Mouse (Mus musculus) lung, embryonic 14.5 days (tissue): ENCODE results near the gene Kyat3. TPM values are rescaled to one million over a fixed set of nuclear protein-coding genes. Genes with fewer than 3 reads are reported as not detected.
A peak's percentile ranks its signal among the peaks of the same experiment; 100 is the strongest.

Experiments
- ATAC-seq: fragments of 200-750 bp; cut with Nextera tagmentation; 2 replicates; pipeline ENCODE4 v1.8.0; 2017; ENCODE audit warnings: mild to moderate bottlenecking, moderate TSS enrichment, moderate library complexity; ENCODE audit not compliant: insufficient read depth
- DNase-seq: peaks from one replicate; pipeline ENCODE4 v3.0.0-alpha.2; 2015
- H3K27ac ChIP-seq: fragments of 300-500 bp; sonication (generic); 2 replicates; pipeline ENCODE4 v1.5.1; 2014; ENCODE audit warnings: low read depth, mild to moderate bottlenecking, moderate library complexity
- H3K27me3 ChIP-seq: fragments of 300-500 bp; sonication (generic); 2 replicates; pipeline ENCODE4 v1.6.1; 2014; ENCODE audit warnings: low read length, control low read depth; ENCODE audit not compliant: insufficient read depth
- H3K36me3 ChIP-seq: fragments of 300-500 bp; sonication (generic); 2 replicates; pipeline ENCODE4 v1.6.1; 2014; ENCODE audit warnings: control low read depth; ENCODE audit not compliant: insufficient read depth
- H3K4me1 ChIP-seq: fragments of 300-500 bp; sonication (generic); 2 replicates; pipeline ENCODE4 v1.6.1; 2014; ENCODE audit warnings: antibody characterized with exemption, control low read depth; ENCODE audit not compliant: insufficient read depth
- H3K4me2 ChIP-seq: fragments of 300-500 bp; sonication (generic); 2 replicates; pipeline ENCODE4 v1.6.1; 2014; ENCODE audit warnings: mild to moderate bottlenecking
- H3K4me3 ChIP-seq: fragments of 300-500 bp; sonication (generic); 2 replicates; pipeline ENCODE4 v1.5.1; 2014; ENCODE audit warnings: low read depth, low read length
- H3K9ac ChIP-seq: fragments of 300-500 bp; sonication (generic); 2 replicates; pipeline ENCODE4 v1.6.1; 2014
- H3K9me3 ChIP-seq: fragments of 300-500 bp; sonication (generic); 2 replicates; pipeline ENCODE4 v1.6.1; 2016; ENCODE audit warnings: low read depth, low read length, control low read depth
- CTCF ChIP-seq: IDR thresholded peaks from 2 replicates; pipeline ENCODE4 v1.5.1; 2016; ENCODE audit warnings: antibody characterized with exemption, low read depth
- WGBS: fragments of 180-500 bp; shearing (Covaris S2); extraction: QIAGEN DNeasy Blood & Tissue Kit; methylation state at CpG from one replicate; pipeline ENCODE4 v1.1.7; 2014; 5-methylcytosine and 5-hydroxymethylcytosine counted together
- polyA plus RNA-seq: library from polyadenylated mRNA; unstranded; fragments of >200 nt; fragmentation: Nextera tagmentation; extraction: Ambion mirVana; gene quantifications from 2 replicates; pipeline ENCODE4 v1.2.1, GENCODE M21; 2014

Gene Kyat3
- polyA plus RNA-seq, 1 experiment from 2014 or later, result 17.6 TPM

GRCm38 (mm10) chr3:142725481-142725880 lies 24.6 kb downstream of the Kyat3 start:
- no peaks in the 10 kb centered on the region for H3K9me3 ChIP-seq
- H3K4me1 ChIP-seq, result no peaks in the 10 kb centered on the region
- no peaks in the 10 kb centered on the region for H3K27me3 ChIP-seq
- WGBS, result 74% methylated on average over 2 of the region's 2 CpGs
- no peak overlapping the region for H3K27ac ChIP-seq
- no peak overlapping the region for H3K4me3 ChIP-seq
- ATAC-seq (no peak), DNase-seq (no peak)
- H3K9ac ChIP-seq, result no peak overlapping the region
- 0 out of 2 replicates have a peak, but pooled peaks cover 6% of the 10 kb centered on the region for H3K36me3 ChIP-seq
- no peak overlapping the region for H3K4me2 ChIP-seq
- no peak for TF ChIP-seq CTCF

GRCm38 (mm10) chr3:142725969-142726672 lies 25.3 kb downstream of the Kyat3 start:
- Histone ChIP-seq H3K9ac (no peak overlapping the region), H3K27ac (no peak overlapping the region), H3K4me2 (no peak overlapping the region), H3K4me3 (no peak overlapping the region), H3K9me3 (no peaks in the 10 kb centered on the region), H3K27me3 (no peaks in the 10 kb centered on the region), H3K4me1 (no peaks in the 10 kb centered on the region), H3K36me3 (0 out of 2 replicates have a peak, but pooled peaks cover 3% of the 10 kb centered on the region)
- WGBS, result 89% methylated on average over 22 of the region's 22 CpGs
- TF ChIP-seq CTCF, result no peak
- DNase-seq (no peak), ATAC-seq (no peak)

- ATAC-seq (peak; percentile 49; the same call in 1 of the 2 replicates), DNase-seq (peak; percentile 58)
- Histone ChIP-seq H3K27ac (no peak overlapping the region), H3K27me3 (no peaks in the 10 kb centered on the region), H3K9ac (no peak overlapping the region), H3K9me3 (no peaks in the 10 kb centered on the region), H3K4me1 (peaks cover 5% of the 10 kb centered on the region; the same call in 1 of the 2 replicates), H3K4me2 (no peak overlapping the region), H3K36me3 (no peaks in the 10 kb centered on the region), H3K4me3 (no peak overlapping the region)
- 47% methylated on average over 12 of the region's 12 CpGs for WGBS
- TF ChIP-seq CTCF, result no peak
Observed at GRCm38 (mm10) chr3:142734291-142734690, 33.4 kb downstream of the Kyat3 start.

- H3K27ac ChIP-seq, result no peak overlapping the region
- H3K9ac ChIP-seq, result no peak overlapping the region
- no peak for TF ChIP-seq CTCF
- H3K36me3 ChIP-seq, result no peaks in the 10 kb centered on the region
- ATAC-seq (no peak), DNase-seq (peak; percentile 18)
- no peaks in the 10 kb centered on the region for H3K4me1 ChIP-seq
- H3K4me2 ChIP-seq, result no peak overlapping the region
- H3K27me3 ChIP-seq, result no peaks in the 10 kb centered on the region
- no peak overlapping the region for H3K4me3 ChIP-seq
- H3K9me3 ChIP-seq, result no peaks in the 10 kb centered on the region
- 68% methylated on average over 7 of the region's 7 CpGs for WGBS
Observed at GRCm38 (mm10) chr3:142740896-142741295, 40.0 kb downstream of the Kyat3 start.

GRCm38 (mm10) chr3:142743973-142744898 lies 43.4 kb downstream of the Kyat3 start:
- peak; percentile 84 for TF ChIP-seq CTCF
- Histone ChIP-seq H3K9me3 (no peaks in the 10 kb centered on the region), H3K4me3 (no peak overlapping the region), H3K4me1 (no peaks in the 10 kb centered on the region), H3K36me3 (no peaks in the 10 kb centered on the region), H3K9ac (no peak overlapping the region), H3K27ac (no peak overlapping the region), H3K27me3 (no peaks in the 10 kb centered on the region), H3K4me2 (no peak overlapping the region)
- 59% methylated on average over 21 of the region's 21 CpGs for WGBS
- DNase-seq (peak; percentile 87), ATAC-seq (peak; percentile 42; the same call in 1 of the 2 replicates)

GRCm38 (mm10) chr3:142745076-142745475 lies 44.2 kb downstream of the Kyat3 start:
- Histone ChIP-seq H3K36me3 (no peaks in the 10 kb centered on the region), H3K4me1 (no peaks in the 10 kb centered on the region), H3K9me3 (no peaks in the 10 kb centered on the region), H3K27me3 (no peaks in the 10 kb centered on the region), H3K9ac (no peak overlapping the region), H3K4me2 (no peak overlapping the region), H3K4me3 (no peak overlapping the region), H3K27ac (no peak overlapping the region)
- DNase-seq (no peak), ATAC-seq (no peak)
- no peak for TF ChIP-seq CTCF
- WGBS, result 88% methylated on average over 2 of the region's 2 CpGs

GRCm38 (mm10) chr3:142747673-142748072 lies 46.8 kb downstream of the Kyat3 start:
- Histone ChIP-seq H3K36me3 (no peaks in the 10 kb centered on the region), H3K4me2 (no peak overlapping the region), H3K9me3 (no peaks in the 10 kb centered on the region), H3K27me3 (no peaks in the 10 kb centered on the region), H3K27ac (no peak overlapping the region), H3K4me1 (no peaks in the 10 kb centered on the region), H3K9ac (no peak overlapping the region), H3K4me3 (no peak overlapping the region)
- 92% methylated on average over 7 of the region's 7 CpGs for WGBS
- DNase-seq, result no peak
- no peak for TF ChIP-seq CTCF
- no peak for ATAC-seq
